Mouse (Mus musculus) spleen, postnatal 36 days (tissue): ENCODE measurements around the gene Nceh1.
A peak's percentile ranks its signal among the peaks of the same experiment; 100 is the strongest.

ENCODE experiments used
- DNase-seq, 2 experiments: peaks; one replicate each; pipeline ENCODE4 v3.0.0; 2022; ENCODE audit warnings: low spot score in 2 of 2, mixed read lengths in 1 of 2

Gene Nceh1

GRCm38 (mm10) chr3:27190865-27191264 is 8.1 kb downstream of the Nceh1 start:
- DNase-seq = no peak

- no peak for DNase-seq
These were observed 9.1 kb downstream of the Nceh1 start for GRCm38 (mm10) chr3:27191856-27192255.

- DNase-seq = peak; percentile 25 to 41
These were observed 11.1 kb downstream of the Nceh1 start for GRCm38 (mm10) chr3:27193844-27194317.

DNA sequence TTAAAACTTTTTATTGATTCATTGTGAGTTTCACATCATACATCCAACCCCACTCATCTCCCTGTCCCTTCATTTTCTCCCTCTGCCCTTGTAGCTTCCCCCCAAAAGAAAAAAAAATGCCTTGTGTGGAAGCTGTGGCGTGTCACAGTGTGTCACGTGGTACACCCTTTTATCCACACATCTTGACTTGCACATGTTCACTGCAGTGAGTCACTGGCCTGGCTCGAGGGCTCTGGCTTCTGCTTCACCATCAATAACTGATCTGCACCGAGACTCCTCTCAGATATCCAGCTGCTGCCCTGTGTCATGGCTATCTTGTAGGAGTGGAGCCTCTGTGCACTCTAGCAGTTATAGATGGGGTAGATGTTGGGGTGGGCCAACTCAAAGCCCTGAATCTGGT is 12.4 kb downstream of the Nceh1 start:
- DNase-seq = no peak

- no peak for DNase-seq
These were observed 12.9 kb downstream of the Nceh1 start for GRCm38 (mm10) chr3:27195573-27196227.

DNA sequence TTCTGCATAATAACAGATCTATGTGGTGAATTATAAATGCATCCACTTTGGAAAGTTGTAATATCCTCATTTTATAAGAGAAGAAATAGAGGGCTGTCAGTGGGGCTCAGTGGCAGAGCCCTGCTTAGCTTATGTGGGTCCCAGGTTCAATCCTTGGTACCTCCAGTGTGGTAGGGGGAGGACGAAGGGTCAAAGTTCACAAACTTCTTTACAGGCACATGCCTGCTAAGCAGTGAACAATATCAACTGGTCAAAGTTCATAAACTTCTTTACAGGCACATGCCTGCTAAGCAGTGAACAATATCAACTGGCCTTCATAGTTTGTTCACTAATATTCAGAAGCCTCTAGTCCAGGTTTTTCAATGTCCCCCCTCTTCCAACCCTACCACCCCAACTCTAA is 13.8 kb downstream of the Nceh1 start:
- DNase-seq = no peak

- no peak for DNase-seq
These were observed 15.1 kb downstream of the Nceh1 start for GRCm38 (mm10) chr3:27197816-27198215.

DNA sequence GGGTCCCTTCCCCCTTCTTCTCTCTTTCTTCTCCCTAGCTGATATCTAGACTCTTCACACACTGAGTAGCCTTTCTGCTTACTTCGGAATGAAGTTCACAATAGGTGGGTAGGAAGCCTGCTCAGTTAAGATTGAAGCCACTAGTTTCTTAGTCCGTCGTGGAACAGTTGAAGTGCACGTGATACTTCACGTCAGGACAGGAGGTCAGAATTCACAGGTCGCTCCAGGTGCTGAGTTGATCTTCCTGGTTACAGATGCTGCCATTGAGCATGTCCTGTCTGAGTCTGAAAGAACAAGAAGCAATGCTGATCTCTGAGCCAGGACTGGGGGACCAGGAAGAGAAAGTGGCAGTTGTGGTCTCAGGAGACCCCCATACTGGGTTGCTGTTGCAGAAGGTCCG is 16.4 kb downstream of the Nceh1 start:
- no peak for DNase-seq

- no peak for DNase-seq
These were observed 19.1 kb downstream of the Nceh1 start for GRCm38 (mm10) chr3:27201728-27202411.

GRCm38 (mm10) chr3:27205068-27205467 is 22.3 kb downstream of the Nceh1 start:
- DNase-seq = no peak

DNA sequence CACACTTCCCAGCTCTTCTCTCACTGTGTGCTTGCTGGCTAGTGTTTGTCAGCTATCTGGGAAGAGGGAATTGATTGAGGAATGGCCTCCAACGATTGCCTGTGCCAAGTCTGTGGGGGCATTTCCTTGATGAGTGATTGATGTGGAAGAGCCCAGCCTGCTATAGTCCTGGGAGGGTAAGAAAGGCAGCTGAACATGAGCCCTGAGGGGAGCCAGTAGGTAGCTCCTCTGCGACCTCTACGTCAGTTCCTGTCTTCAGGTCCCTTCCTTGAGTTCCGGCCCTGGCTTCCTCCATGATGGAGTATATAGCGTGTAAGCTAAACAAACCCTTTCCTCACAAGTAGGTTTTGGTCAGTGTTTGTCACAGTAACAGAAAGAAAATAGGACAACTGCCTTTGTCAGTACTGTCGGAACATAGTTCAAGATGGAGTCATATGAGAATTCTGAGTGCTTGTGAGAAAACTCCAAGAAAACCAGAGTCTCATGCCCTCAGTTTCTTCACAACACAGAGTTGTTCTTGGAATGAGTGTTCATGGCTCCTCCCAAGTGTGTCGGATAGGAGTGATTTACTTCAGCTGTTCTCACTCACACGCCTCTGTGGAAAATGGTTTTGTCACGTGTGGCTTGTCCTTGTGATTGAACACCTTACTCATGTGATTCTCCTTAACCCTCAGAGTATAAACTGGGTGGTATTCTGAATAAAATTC is 22.9 kb downstream of the Nceh1 start:
- DNase-seq = no peak

GRCm38 (mm10) chr3:27206221-27206560 is 23.4 kb downstream of the Nceh1 start:
- no peak for DNase-seq

- no peak for DNase-seq
These were observed 23.8 kb downstream of the Nceh1 start for GRCm38 (mm10) chr3:27206577-27206976.

- DNase-seq = no peak
These were observed 26.9 kb downstream of the Nceh1 start for GRCm38 (mm10) chr3:27209707-27210106.

GRCm38 (mm10) chr3:27210271-27210670 is 27.5 kb downstream of the Nceh1 start:
- peak; percentile 10 to 17 for DNase-seq

GRCm38 (mm10) chr3:27214016-27214816 is 31.5 kb downstream of the Nceh1 start:
- DNase-seq = no peak

DNA sequence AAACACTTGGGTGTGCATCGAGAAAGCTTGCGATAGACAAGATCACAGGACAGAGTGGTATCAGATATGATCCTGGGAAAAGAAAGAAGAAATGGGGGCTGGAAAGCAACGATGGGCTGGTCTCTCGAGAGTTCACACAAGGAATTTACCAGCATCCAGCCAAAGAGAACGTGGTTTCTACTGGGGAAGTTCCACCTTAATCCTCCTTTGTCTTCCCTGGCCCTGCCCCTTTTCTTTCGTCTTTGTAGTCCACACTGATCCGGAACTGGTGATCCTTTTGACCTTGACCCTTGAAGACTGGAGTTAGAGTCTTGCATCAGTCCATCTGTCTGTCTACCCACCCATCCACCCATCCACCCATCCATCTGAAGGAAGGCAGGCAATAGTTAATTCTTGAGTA is 34.6 kb downstream of the Nceh1 start:
- DNase-seq = no peak

GRCm38 (mm10) chr3:27218604-27219003 is 35.8 kb downstream of the Nceh1 start:
- DNase-seq = peak in 1 of 2 experiments; percentile 33

DNA sequence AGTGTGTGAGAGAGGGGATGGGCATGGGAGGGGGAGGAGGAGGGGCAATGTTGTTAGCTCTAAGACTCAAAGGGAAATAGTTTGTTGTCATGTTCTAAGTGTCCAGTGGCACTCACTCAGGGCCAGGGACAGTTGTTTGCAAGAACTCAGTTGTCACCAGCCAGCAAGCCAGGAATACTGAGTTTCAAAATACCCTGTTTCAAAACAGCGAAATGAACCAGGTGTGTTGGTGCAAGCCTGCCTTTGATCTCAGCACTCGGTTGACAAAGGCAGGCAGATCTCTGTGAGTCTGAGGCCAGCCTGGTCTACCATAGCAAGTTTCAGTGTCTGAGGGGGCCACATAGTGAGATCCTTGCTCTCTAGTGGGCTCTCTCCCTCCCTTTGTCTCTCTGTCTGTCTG is 39.3 kb downstream of the Nceh1 start:
- no peak for DNase-seq

GRCm38 (mm10) chr3:27222488-27222887 is 39.7 kb downstream of the Nceh1 start:
- no peak for DNase-seq

DNA sequence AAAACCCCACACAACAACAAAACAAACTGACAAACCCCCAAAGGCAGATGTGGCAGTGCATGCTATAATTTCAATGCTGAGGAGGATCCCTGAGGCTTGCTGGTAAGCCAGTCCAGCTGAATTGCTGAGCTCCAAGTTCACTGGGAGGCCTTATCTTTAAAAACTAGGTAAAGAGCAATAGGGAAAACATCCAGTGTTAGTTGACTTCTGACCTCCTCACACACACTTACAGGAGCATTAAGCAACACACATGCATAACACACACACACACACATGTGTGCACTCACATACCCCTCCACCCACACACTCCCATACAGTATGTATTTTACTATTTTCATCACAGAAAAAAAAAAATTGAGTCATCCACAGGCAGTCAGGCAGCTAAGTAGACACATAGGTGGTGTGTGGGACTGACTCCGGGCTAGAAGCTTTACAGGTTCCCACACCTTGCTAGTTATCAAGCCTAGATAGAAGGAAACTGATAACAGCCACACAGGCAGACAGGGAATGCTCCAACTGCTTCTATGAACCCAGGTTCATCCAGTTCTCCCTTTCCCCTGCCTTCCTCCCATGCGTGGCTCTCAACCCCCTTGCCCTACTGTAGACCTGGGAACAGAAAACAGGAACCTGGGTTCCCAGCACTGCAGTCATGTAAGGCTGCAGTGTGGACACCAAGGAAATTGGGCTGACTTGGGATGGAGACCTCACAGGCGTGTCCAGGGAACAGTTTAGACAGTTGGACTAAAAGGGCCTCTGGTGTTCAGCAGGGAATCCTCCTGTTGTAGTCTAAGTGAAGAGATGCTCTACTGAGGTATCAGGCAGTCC is 45.1 kb downstream of the Nceh1 start:
- DNase-seq = no peak
